Mouse (Mus musculus) embryonic facial prominence, embryonic 11.5 days (tissue): ENCODE data around the gene Lrrc75b. TPM values are rescaled to one million over a fixed set of nuclear protein-coding genes. Genes with fewer than 3 reads are reported as not detected.
"Not testable (repeated sequence)": the region's sequence is repeated elsewhere in the genome, so short reads cannot be mapped to it uniquely, and the experiment has no call there.

ENCODE experiments used
- ATAC-seq: fragments of 200-750 bp; cut with Nextera tagmentation; replicated peaks from 2 replicates; pipeline ENCODE4 v1.8.0; 2017; ENCODE audit warnings: low read depth; ENCODE audit not compliant: insufficient number of reproducible peaks, low FRiP score, low TSS enrichment
- DNase-seq: peaks from one replicate; pipeline ENCODE4 v3.0.0-alpha.2; 2015; ENCODE audit warnings: low spot score
- H3K27ac ChIP-seq: fragments of 300-500 bp; sonication (generic); replicated peaks from 2 replicates; pipeline ENCODE4 v1.5.1; 2014; ENCODE audit warnings: mild to moderate bottlenecking, low read depth, low read length, control low read depth
- H3K27me3 ChIP-seq: fragments of 300-500 bp; sonication (generic); 2 replicates; pipeline ENCODE4 v1.6.1; 2014; ENCODE audit warnings: mild to moderate bottlenecking, low read length, moderate library complexity, mixed read lengths; ENCODE audit not compliant: control insufficient read depth, insufficient read depth
- H3K36me3 ChIP-seq: fragments of 300-500 bp; sonication (generic); replicated peaks from 2 replicates; pipeline ENCODE4 v1.6.1; 2014; ENCODE audit warnings: low read depth, mild to moderate bottlenecking, low read length, moderate library complexity, mixed read lengths; ENCODE audit not compliant: control insufficient read depth, insufficient read depth
- H3K4me1 ChIP-seq: fragments of 300-500 bp; sonication (generic); 2 replicates; pipeline ENCODE4 v1.6.1; 2014; ENCODE audit warnings: low read length, mixed read lengths; ENCODE audit not compliant: control insufficient read depth, insufficient read depth
- H3K4me2 ChIP-seq: fragments of 300-500 bp; sonication (generic); 2 replicates; pipeline ENCODE4 v1.6.1; 2014; ENCODE audit warnings: low read depth, mild to moderate bottlenecking, control low read depth, low read length, moderate library complexity
- H3K4me3 ChIP-seq: fragments of 300-500 bp; sonication (generic); 2 replicates; pipeline ENCODE4 v1.5.1; 2014; ENCODE audit warnings: low read depth, low read length, control low read depth
- H3K9ac ChIP-seq: fragments of 300-500 bp; sonication (generic); replicated peaks from 2 replicates; pipeline ENCODE4 v1.6.1; 2014; ENCODE audit warnings: mild to moderate bottlenecking, control low read depth, low read length
- H3K9me3 ChIP-seq: fragments of 300-500 bp; sonication (generic); replicated peaks from 2 replicates; pipeline ENCODE4 v1.6.1; 2016; ENCODE audit warnings: mild to moderate bottlenecking, low read length, inconsistent platforms, mixed read lengths; ENCODE audit not compliant: control insufficient read depth
- WGBS: fragments of 180-500 bp; shearing (Covaris S2); extraction: QIAGEN DNeasy Blood & Tissue Kit; methylation state at CpG from one replicate; pipeline ENCODE4 v1.1.7; 2014; 5-methylcytosine and 5-hydroxymethylcytosine counted together
- polyA plus RNA-seq: library from polyadenylated mRNA; unstranded; fragments of >200 nt; fragmentation: Nextera tagmentation; extraction: Ambion mirVana; gene quantifications from 2 replicates; pipeline ENCODE4 v1.2.1, GENCODE M21; 2014

Gene Lrrc75b
- polyA plus RNA-seq, 1 experiment from 2014 or later: 2.0 TPM

DNA sequence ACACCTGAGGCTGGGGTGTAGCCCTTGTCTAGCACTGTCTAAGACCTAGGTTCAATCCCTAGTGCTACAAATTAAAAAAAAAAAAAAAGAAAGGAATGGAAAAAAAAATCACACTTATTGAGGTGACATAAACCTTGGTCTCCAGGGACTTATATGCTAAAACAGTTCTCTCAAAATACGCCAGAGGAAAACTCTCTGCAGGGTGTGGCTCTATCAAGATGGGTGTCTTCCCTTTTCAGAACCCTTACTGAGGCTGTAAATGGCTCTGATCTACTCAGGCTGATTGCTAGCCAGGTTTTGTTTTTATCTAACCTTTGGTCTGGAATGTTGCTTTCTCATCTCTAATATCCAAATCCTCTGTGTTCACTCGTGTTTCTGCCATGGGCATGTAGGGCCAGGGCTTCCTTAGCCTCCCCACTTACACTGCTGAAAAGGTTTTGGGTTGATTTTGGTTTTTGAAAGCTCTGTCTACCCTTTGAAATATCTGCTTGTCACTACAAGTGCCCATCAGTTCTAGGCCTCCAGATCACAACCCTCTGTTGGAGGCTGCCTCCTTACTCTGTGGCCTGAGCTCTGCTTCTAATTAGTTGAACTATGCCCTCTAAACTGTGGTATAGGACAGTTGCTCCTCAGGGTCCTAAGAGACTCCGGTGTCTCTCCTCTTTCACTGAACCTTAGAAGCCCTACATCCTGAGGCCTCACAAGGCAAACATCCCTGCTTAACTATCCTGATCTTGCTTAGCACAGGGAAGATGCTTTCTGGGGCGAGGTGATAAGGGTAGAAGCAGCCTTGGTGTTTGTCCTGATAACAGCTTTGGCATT is 44.7 kb downstream of the Lrrc75b start:
- peak overlapping the region; percentile 17; the same call in 1 of the 2 replicates for H3K4me2 ChIP-seq
- H3K4me1 ChIP-seq: peaks cover 8% of the 10 kb centered on the region
- no peak overlapping the region for H3K27ac ChIP-seq
- H3K4me3 ChIP-seq: peak overlapping the region; percentile 76; the same call in 1 of the 2 replicates
- WGBS: 57% methylated on average over 4 of the region's 4 CpGs
- H3K27me3 ChIP-seq: no peaks in the 10 kb centered on the region
- peak overlapping the region; percentile 6; the same call in 1 of the 2 replicates for H3K9ac ChIP-seq
- ATAC-seq: no peak
- peaks cover 3% of the 10 kb centered on the region for H3K36me3 ChIP-seq
- H3K9me3 ChIP-seq: no peaks in the 10 kb centered on the region
- DNase-seq: peak; percentile 18

DNA sequence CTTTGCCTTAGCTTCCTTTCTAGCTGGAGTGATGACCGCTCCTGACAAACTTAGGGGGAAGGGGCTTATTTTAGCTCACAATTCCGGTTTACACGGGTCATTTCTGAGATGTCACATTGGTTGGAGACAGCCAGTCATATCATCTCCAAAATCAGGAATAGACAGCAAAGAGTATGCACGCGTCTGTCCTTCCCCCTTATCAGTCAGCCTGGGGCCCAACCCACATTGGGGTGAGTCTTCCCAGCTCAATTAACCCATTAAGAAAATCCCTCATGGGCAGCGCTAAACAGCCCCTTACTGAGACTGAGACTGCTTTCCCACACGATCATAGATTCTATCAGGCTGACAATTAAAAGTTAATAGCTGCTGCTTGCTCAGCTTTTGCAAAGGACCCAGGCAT is 45.8 kb downstream of the Lrrc75b start:
- DNase-seq (no peak), ATAC-seq (no peak)
- peaks cover 7% of the 10 kb centered on the region for H3K36me3 ChIP-seq

DNA sequence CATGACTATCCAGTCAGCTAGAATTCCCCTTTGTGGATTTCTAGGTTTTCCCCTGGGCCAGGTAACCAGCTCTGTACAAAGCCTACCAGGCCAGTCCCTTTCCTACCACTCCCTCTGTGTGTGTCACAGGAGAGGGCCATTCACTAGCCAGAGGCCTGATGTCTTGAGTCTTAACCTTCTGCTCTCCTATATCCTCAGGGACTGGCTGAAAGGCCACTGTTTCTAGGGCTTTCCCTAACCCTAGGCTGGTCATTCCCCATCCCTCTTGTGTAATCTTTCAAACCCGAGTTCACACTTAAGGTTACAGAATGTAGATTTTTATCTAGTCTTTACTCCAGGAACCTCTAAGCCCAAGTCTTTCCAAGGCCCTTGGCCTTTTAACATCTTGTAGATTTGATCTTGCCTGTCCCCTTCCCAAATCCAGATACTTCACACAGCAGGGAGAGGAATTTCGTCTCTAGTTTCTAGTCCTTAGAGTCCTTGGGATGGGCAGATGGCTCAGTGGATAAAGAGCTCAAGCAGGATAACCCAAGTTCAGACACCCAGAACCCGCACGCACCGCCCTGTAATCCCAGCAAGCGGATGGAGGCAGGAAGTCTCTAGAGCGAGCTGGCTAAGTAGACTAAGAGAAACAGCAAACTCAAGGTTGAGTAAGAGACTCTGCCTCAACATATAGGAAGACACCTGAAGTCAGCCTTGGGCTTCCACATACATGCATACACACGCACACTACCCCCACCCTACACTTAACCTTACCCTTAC is 46.6 kb downstream of the Lrrc75b start:
- Histone ChIP-seq H3K9me3 (no peaks in the 10 kb centered on the region), H3K36me3 (peaks cover 10% of the 10 kb centered on the region), H3K27ac (no peak overlapping the region), H3K27me3 (no peaks in the 10 kb centered on the region), H3K9ac (no peak overlapping the region), H3K4me3 (no peak overlapping the region), H3K4me2 (no peak overlapping the region), H3K4me1 (peaks cover 8% of the 10 kb centered on the region)
- ATAC-seq (no peak), DNase-seq (no peak)
- 92% methylated on average over 8 of the region's 8 CpGs for WGBS

More for the DNA sequence above, 45.8 kb downstream of the Lrrc75b start:
- Histone ChIP-seq H3K27ac (no peak overlapping the region), H3K9ac (no peak overlapping the region; the same call in 1 of the 2 replicates), H3K4me2 (no peak overlapping the region), H3K4me1 (peaks cover 8% of the 10 kb centered on the region), H3K9me3 (no peaks in the 10 kb centered on the region), H3K27me3 (no peaks in the 10 kb centered on the region), H3K4me3 (no peak overlapping the region)
- 69% methylated on average over 7 of the region's 7 CpGs for WGBS

DNA sequence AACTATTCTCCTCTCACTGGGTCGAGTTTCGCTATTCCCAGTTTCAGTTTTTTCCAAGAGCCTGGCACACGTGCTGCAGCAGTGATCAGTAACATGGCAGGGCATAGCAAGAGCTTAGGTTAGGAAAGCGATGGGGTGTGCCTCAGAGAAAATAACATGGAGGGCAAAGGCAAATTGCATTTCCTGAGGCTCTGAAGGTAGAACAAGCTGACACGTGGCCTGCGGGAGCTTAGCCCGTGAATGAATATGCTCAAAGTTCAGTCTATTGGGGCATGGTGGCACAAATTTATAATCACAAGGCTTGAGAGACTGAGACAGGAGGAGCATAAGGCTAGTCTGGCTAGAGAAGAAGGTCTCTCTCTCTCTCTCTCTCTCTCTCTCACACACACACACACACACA is 47.3 kb downstream of the Lrrc75b start:
- Histone ChIP-seq H3K9me3 (no peaks in the 10 kb centered on the region), H3K36me3 (peaks cover 12% of the 10 kb centered on the region), H3K4me3 (no peak overlapping the region), H3K27me3 (no peaks in the 10 kb centered on the region), H3K4me1 (peaks cover 8% of the 10 kb centered on the region), H3K27ac (no peak overlapping the region), H3K9ac (no peak overlapping the region), H3K4me2 (no peak overlapping the region)
- DNase-seq: no peak
- no peak for ATAC-seq
- whole genome bisulfite sequencing: 89% methylated on average over 7 of the region's 7 CpGs

DNA sequence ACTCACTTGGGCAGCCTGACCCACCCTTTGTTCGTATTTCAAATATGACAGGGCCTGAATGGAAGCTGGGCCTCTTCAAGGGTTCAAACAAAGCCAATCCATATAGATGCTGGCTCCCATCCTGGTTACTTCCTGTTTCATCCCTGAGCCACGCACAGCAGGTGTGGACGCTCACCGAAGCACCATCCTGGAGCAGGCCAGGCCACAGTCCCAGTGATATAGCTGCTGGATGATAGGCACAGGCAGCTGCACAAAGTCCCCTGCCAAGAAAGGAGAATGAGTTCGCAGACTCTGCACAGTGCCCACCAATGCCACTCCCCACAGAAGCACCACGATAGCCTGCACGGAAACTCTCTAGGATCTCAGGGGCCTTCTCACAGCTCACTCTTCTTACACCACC is 48.2 kb downstream of the Lrrc75b start:
- peaks cover 12% of the 10 kb centered on the region for H3K36me3 ChIP-seq
- no peak overlapping the region for H3K4me2 ChIP-seq
- H3K9ac ChIP-seq: no peak overlapping the region
- 94% methylated on average over 7 of the region's 7 CpGs for WGBS
- H3K4me3 ChIP-seq: no peak overlapping the region
- no peak overlapping the region for H3K27ac ChIP-seq
- H3K9me3 ChIP-seq: no peaks in the 10 kb centered on the region
- DNase-seq (no peak), ATAC-seq (no peak)
- no peaks in the 10 kb centered on the region for H3K27me3 ChIP-seq
- H3K4me1 ChIP-seq: peaks cover 8% of the 10 kb centered on the region

DNA sequence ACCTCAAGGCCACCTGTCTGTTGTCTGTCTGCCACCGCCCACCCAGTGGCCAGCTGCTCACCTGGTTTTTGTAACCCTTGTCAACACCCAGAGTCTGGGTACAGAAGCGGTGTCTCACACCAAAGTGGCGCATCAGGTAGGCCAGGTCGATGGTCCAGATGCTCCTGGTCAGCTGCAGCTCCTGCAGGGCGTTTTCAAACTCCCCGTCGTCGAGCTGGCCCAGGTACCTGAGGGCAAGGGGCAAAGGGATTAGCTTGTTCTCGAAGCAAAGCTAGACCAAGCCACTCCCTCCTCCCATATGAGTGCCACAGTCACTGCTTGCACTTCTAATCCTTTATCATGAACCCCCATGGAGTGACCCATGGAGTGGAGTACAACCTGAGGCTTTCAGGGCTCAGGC is 49.1 kb downstream of the Lrrc75b start:
- Histone ChIP-seq H3K9ac (no peak overlapping the region), H3K9me3 (no peaks in the 10 kb centered on the region), H3K4me1 (peaks cover 5% of the 10 kb centered on the region; the same call in 1 of the 2 replicates), H3K4me2 (no peak overlapping the region), H3K36me3 (peaks cover 12% of the 10 kb centered on the region), H3K27ac (no peak overlapping the region), H3K4me3 (no peak overlapping the region), H3K27me3 (no peaks in the 10 kb centered on the region)
- no peak for DNase-seq
- 79% methylated on average over 9 of the region's 9 CpGs for WGBS
- ATAC-seq: no peak

DNA sequence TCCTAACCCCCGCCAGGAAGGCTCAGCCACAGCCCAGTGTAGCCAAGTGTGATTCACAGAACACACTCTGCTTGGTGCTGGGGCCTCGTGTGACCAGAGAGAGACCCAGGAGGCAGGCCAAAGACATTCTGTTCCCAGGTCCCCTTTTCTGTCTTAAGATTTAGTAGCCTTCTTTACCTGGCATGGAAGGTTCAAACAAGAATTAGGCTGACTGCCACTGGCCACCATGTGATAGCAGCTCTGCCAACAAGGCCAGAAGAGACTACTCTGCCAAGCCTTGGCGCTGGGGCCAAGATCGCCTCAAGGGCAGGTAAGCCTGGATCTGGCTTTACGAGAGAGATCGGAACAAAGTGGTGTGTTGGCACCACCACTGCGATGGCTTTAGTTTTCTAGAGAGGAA is 49.7 kb downstream of the Lrrc75b start:
- DNase-seq (no peak), ATAC-seq (no peak)
- Histone ChIP-seq H3K27me3 (no peaks in the 10 kb centered on the region), H3K4me3 (no peak overlapping the region), H3K9me3 (no peaks in the 10 kb centered on the region), H3K27ac (no peak overlapping the region), H3K9ac (no peak overlapping the region), H3K36me3 (peaks cover 12% of the 10 kb centered on the region), H3K4me1 (no peaks in the 10 kb centered on the region), H3K4me2 (no peak overlapping the region)
- 91% methylated on average over 7 of the region's 7 CpGs for WGBS

DNA sequence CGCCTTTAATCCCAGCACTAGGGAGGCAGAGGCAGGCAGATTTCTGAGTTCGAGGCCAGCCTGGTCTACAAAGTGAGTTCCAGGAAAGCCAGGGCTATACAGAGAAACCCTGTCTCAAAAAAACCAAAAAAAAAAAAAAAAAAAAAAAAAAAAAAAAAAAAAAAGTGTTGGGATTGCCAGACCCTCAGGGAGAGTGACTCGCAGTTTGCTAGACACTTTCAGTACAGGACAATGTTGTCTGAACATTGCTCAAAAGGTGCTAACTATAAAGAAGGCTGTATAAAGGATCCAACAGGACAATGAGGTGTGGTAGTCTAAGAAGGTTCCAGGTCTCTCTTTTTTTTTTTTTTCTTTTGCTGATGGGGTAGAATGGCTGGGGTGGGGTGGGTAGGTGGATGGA is 54.2 kb downstream of the Lrrc75b start:
- WGBS: 97% methylated on average over 3 of the region's 3 CpGs
- not testable (repeated sequence) for ATAC-seq

More for the DNA sequence above, 54.2 kb downstream of the Lrrc75b start:
- not testable (repeated sequence) for H3K4me3 ChIP-seq, H3K4me1 ChIP-seq, H3K27ac ChIP-seq, DNase-seq, H3K27me3 ChIP-seq, H3K9ac ChIP-seq, H3K36me3 ChIP-seq, H3K9me3 ChIP-seq, H3K4me2 ChIP-seq
